Mouse (Mus musculus) ovary, postnatal 14 days (tissue): Measurements from ENCODE around the gene Kdm5b.

Source experiments
- DNase-seq: peaks from one replicate; pipeline ENCODE4 v3.0.0; 2022; ENCODE audit warnings: low spot score

The Kdm5b gene

GRCm38 (mm10) chr1:134549632-134550132, 10.3 kb upstream of the Kdm5b start, which contains the start of gene Mgat4e:
TSS of gene Mgat4e (minus strand) at chr1:134549682.
- DNase-seq, result no peak

- no peak for DNase-seq
Measured at GRCm38 (mm10) chr1:134551869-134552268, 8.1 kb upstream of the Kdm5b start.

GRCm38 (mm10) chr1:134552396-134552795, 7.6 kb upstream of the Kdm5b start:
- DNase-seq, result no peak

- peak; percentile 18 for DNase-seq
Measured at GRCm38 (mm10) chr1:134555240-134555870, 4.6 kb upstream of the Kdm5b start.

- DNase-seq, result peak; percentile 50
Measured at GRCm38 (mm10) chr1:134555871-134556670, 3.9 kb upstream of the Kdm5b start.

- DNase-seq, result peak; percentile 90
Measured at GRCm38 (mm10) chr1:134556671-134557218, 3.2 kb upstream of the Kdm5b start.

GRCm38 (mm10) chr1:134558511-134558910, 1.5 kb upstream of the Kdm5b start:
- DNase-seq, result no peak

- no peak for DNase-seq
Measured at GRCm38 (mm10) chr1:134559226-134559625, 745 bp upstream of the Kdm5b start.

- peak; percentile 38 for DNase-seq
Measured at GRCm38 (mm10) chr1:134560396-134560795, 425 bp downstream of the Kdm5b start.

GRCm38 (mm10) chr1:134560801-134561769, 1.1 kb downstream of the Kdm5b start:
- peak; percentile 21 for DNase-seq

- DNase-seq, result no peak
Measured at GRCm38 (mm10) chr1:134561770-134562143, 1.8 kb downstream of the Kdm5b start.

GRCm38 (mm10) chr1:134562457-134562856, 2.5 kb downstream of the Kdm5b start:
- no peak for DNase-seq

- no peak for DNase-seq
Measured at GRCm38 (mm10) chr1:134563726-134564125, 3.8 kb downstream of the Kdm5b start.

GRCm38 (mm10) chr1:134567511-134567910, 7.5 kb downstream of the Kdm5b start:
- DNase-seq, result no peak

GRCm38 (mm10) chr1:134570171-134570570, 10.2 kb downstream of the Kdm5b start:
- no peak for DNase-seq

GRCm38 (mm10) chr1:134570631-134571030, 10.7 kb downstream of the Kdm5b start:
- no peak for DNase-seq

GRCm38 (mm10) chr1:134573300-134573931, 13.4 kb downstream of the Kdm5b start:
- DNase-seq, result no peak

- no peak for DNase-seq
Measured at GRCm38 (mm10) chr1:134573932-134574315, 14.0 kb downstream of the Kdm5b start.

- no peak for DNase-seq
Measured at GRCm38 (mm10) chr1:134577384-134578120, 17.6 kb downstream of the Kdm5b start.

- no peak for DNase-seq
Measured at GRCm38 (mm10) chr1:134580796-134581195, 20.8 kb downstream of the Kdm5b start.

- no peak for DNase-seq
Measured at GRCm38 (mm10) chr1:134583560-134583959, 23.6 kb downstream of the Kdm5b start.
